Mouse (Mus musculus) heart, embryonic 16.5 days (tissue): Measurements from ENCODE around the gene Hdhd5. TPM values are rescaled to one million over a fixed set of nuclear protein-coding genes. Genes with fewer than 3 reads are reported as not detected.

Experiments used
- ATAC-seq: fragments of 200-750 bp; cut with Nextera tagmentation; replicated peaks from 2 replicates; pipeline ENCODE4 v1.8.0; 2017; ENCODE audit warnings: moderate number of reproducible peaks; ENCODE audit not compliant: insufficient read depth, low FRiP score; ENCODE audit errors: extremely low read depth
- H3K27ac ChIP-seq: fragments of 300-500 bp; sonication (generic); 2 replicates; pipeline ENCODE4 v1.5.1; 2014; ENCODE audit warnings: mild to moderate bottlenecking, low read length, control low read depth, moderate library complexity
- H3K27me3 ChIP-seq: fragments of 300-500 bp; sonication (generic); 2 replicates; pipeline ENCODE4 v1.6.1; 2014; ENCODE audit warnings: low read length, mixed read lengths; ENCODE audit not compliant: control insufficient read depth, insufficient read depth
- H3K36me3 ChIP-seq: fragments of 300-500 bp; sonication (generic); 2 replicates; pipeline ENCODE4 v1.6.1; 2014; ENCODE audit not compliant: control insufficient read depth, insufficient read depth
- H3K4me1 ChIP-seq: fragments of 300-500 bp; sonication (generic); 2 replicates; pipeline ENCODE4 v1.6.1; 2014; ENCODE audit warnings: low read length, mixed read lengths; ENCODE audit not compliant: control insufficient read depth, insufficient read depth
- H3K4me2 ChIP-seq: fragments of 300-500 bp; sonication (generic); 2 replicates; pipeline ENCODE4 v1.6.1; 2014; ENCODE audit warnings: low read depth, mild to moderate bottlenecking, control low read depth, low read length
- H3K4me3 ChIP-seq: fragments of 300-500 bp; sonication (generic); 2 replicates; pipeline ENCODE4 v1.5.1; 2014; ENCODE audit warnings: mild to moderate bottlenecking, control low read depth, low read length
- H3K9ac ChIP-seq: fragments of 300-500 bp; sonication (generic); 2 replicates; pipeline ENCODE4 v1.6.1; 2014; ENCODE audit warnings: low read length, control low read depth
- H3K9me3 ChIP-seq: fragments of 300-500 bp; sonication (generic); replicated peaks from 2 replicates; pipeline ENCODE4 v1.6.1; 2016; ENCODE audit warnings: low read length; ENCODE audit not compliant: control insufficient read depth
- WGBS: fragments of 180-500 bp; shearing (Covaris S2); extraction: QIAGEN DNeasy Blood & Tissue Kit; methylation state at CpG from one replicate; pipeline ENCODE4 v1.1.7; 2014; 5-methylcytosine and 5-hydroxymethylcytosine counted together
- polyA plus RNA-seq: library from polyadenylated mRNA; unstranded; fragments of >200 nt; fragmentation: Nextera tagmentation; extraction: Ambion mirVana; gene quantifications from 2 replicates; pipeline ENCODE4 v1.2.1, GENCODE M21; 2015

The Hdhd5 gene
- polyA plus RNA-seq, 1 experiment from 2014 or later, result 17.4 TPM

- H3K9ac ChIP-seq, result peak overlapping the region; percentile 68; the same call in 1 of the 2 replicates
- ATAC-seq, result 0 out of 2 replicates have a peak, but pooled peaks have one; percentile 23
Measured at GRCm38 (mm10) chr6:120492499-120493373, 38.4 kb downstream of the Hdhd5 start.

GRCm38 (mm10) chr6:120491862-120492498 is 39.1 kb downstream of the Hdhd5 start:
- H3K27ac ChIP-seq, result no peak overlapping the region
- H3K9me3 ChIP-seq, result no peaks in the 10 kb centered on the region
- H3K4me2 ChIP-seq, result peak overlapping the region; percentile 100
- peaks cover 18% of the 10 kb centered on the region for H3K4me1 ChIP-seq
- ATAC-seq, result no peak
- peak overlapping the region; percentile 74 for H3K4me3 ChIP-seq
- no peaks in the 10 kb centered on the region for H3K36me3 ChIP-seq
- 8% methylated on average over 22 of the region's 22 CpGs for WGBS
- no peak overlapping the region for H3K9ac ChIP-seq
- peaks cover 37% of the 10 kb centered on the region for H3K27me3 ChIP-seq

More at GRCm38 (mm10) chr6:120492499-120493373, 38.4 kb downstream of the Hdhd5 start:
- Histone ChIP-seq H3K27me3 (peaks cover 37% of the 10 kb centered on the region), H3K9me3 (no peaks in the 10 kb centered on the region), H3K4me2 (peak overlapping the region; percentile 100), H3K27ac (no peak overlapping the region), H3K4me1 (peaks cover 18% of the 10 kb centered on the region), H3K4me3 (peak overlapping the region; percentile 74), H3K36me3 (no peaks in the 10 kb centered on the region)
- 1% methylated on average over 91 of the region's 95 CpGs for WGBS

- Histone ChIP-seq H3K9ac (no peak overlapping the region), H3K4me1 (peaks cover 19% of the 10 kb centered on the region), H3K9me3 (no peaks in the 10 kb centered on the region), H3K4me3 (no peak overlapping the region), H3K36me3 (no peaks in the 10 kb centered on the region), H3K27me3 (peaks cover 37% of the 10 kb centered on the region), H3K27ac (no peak overlapping the region), H3K4me2 (no peak overlapping the region)
- 59% methylated on average over 7 of the region's 7 CpGs for WGBS
- ATAC-seq, result no peak
Measured at GRCm38 (mm10) chr6:120491064-120491463, 40.1 kb downstream of the Hdhd5 start.

- peaks cover 33% of the 10 kb centered on the region for H3K4me1 ChIP-seq
- no peak overlapping the region for H3K4me2 ChIP-seq
- no peak overlapping the region for H3K27ac ChIP-seq
- peaks cover 30% of the 10 kb centered on the region for H3K27me3 ChIP-seq
- 55% methylated on average over 2 of the region's 2 CpGs for WGBS
- ATAC-seq, result no peak
- no peaks in the 10 kb centered on the region for H3K9me3 ChIP-seq
- H3K36me3 ChIP-seq, result no peaks in the 10 kb centered on the region
- no peak overlapping the region for H3K9ac ChIP-seq
- no peak overlapping the region for H3K4me3 ChIP-seq
Measured at GRCm38 (mm10) chr6:120489461-120489860, 41.7 kb downstream of the Hdhd5 start.

- WGBS, result 44% methylated on average over 3 of the region's 3 CpGs
- Histone ChIP-seq H3K4me1 (peaks cover 33% of the 10 kb centered on the region), H3K36me3 (no peaks in the 10 kb centered on the region), H3K9me3 (no peaks in the 10 kb centered on the region), H3K27me3 (peaks cover 26% of the 10 kb centered on the region), H3K4me2 (no peak overlapping the region), H3K4me3 (no peak overlapping the region), H3K27ac (no peak overlapping the region), H3K9ac (no peak overlapping the region)
- ATAC-seq, result no peak
Measured at GRCm38 (mm10) chr6:120488647-120489046, 42.5 kb downstream of the Hdhd5 start.

- no peak for ATAC-seq
- peaks cover 4% of the 10 kb centered on the region; the same call in 1 of the 2 replicates for H3K27me3 ChIP-seq
- H3K9ac ChIP-seq, result no peak overlapping the region
- H3K27ac ChIP-seq, result no peak overlapping the region
- H3K4me1 ChIP-seq, result peaks cover 22% of the 10 kb centered on the region
- H3K4me2 ChIP-seq, result no peak overlapping the region
- 48% methylated on average over 8 of the region's 8 CpGs for WGBS
- no peak overlapping the region for H3K4me3 ChIP-seq
- no peaks in the 10 kb centered on the region for H3K9me3 ChIP-seq
- 0 out of 2 replicates have a peak, but pooled peaks cover 2% of the 10 kb centered on the region for H3K36me3 ChIP-seq
Measured at GRCm38 (mm10) chr6:120486051-120486510, 45.0 kb downstream of the Hdhd5 start.

GRCm38 (mm10) chr6:120485038-120485437 is 46.1 kb downstream of the Hdhd5 start:
- ATAC-seq, result peak; percentile 21; the same call in 1 of the 2 replicates
- no peak overlapping the region for H3K4me3 ChIP-seq
- 23% methylated on average over 3 of the region's 3 CpGs for WGBS
- no peak overlapping the region for H3K9ac ChIP-seq
- H3K36me3 ChIP-seq, result peaks cover 2% of the 10 kb centered on the region; the same call in 1 of the 2 replicates
- H3K9me3 ChIP-seq, result no peaks in the 10 kb centered on the region
- H3K4me2 ChIP-seq, result no peak overlapping the region
- no peak overlapping the region for H3K27ac ChIP-seq
- peaks cover 22% of the 10 kb centered on the region for H3K4me1 ChIP-seq
- no peaks in the 10 kb centered on the region for H3K27me3 ChIP-seq

- 0 out of 2 replicates have a peak overlapping the region, but pooled peaks have one; percentile 32 for H3K9ac ChIP-seq
- peaks cover 6% of the 10 kb centered on the region; the same call in 1 of the 2 replicates for H3K36me3 ChIP-seq
- H3K27ac ChIP-seq, result peak overlapping the region; percentile 54; the same call in 1 of the 2 replicates
- no peaks in the 10 kb centered on the region for H3K27me3 ChIP-seq
- peak overlapping the region; percentile 54 for H3K4me2 ChIP-seq
- WGBS, result 16% methylated on average over 8 of the region's 8 CpGs
- peak overlapping the region; percentile 31 for H3K4me3 ChIP-seq
- peak; percentile 73 for ATAC-seq
- H3K4me1 ChIP-seq, result peaks cover 22% of the 10 kb centered on the region
- no peaks in the 10 kb centered on the region for H3K9me3 ChIP-seq
Measured at GRCm38 (mm10) chr6:120483211-120483626, 47.9 kb downstream of the Hdhd5 start.
